Mouse (Mus musculus) forebrain, embryonic 10.5 days (tissue): ENCODE results near the gene Gm49387. TPM values are rescaled to one million over a fixed set of nuclear protein-coding genes. Genes with fewer than 3 reads are reported as not detected.

Source experiments
- DNase-seq: peaks from one replicate; pipeline ENCODE4 v3.0.0-alpha.2; 2017; ENCODE audit warnings: low spot score; ENCODE audit errors: extremely low spot score
- H3K27ac ChIP-seq: fragments of 300-500 bp; sonication (generic); 2 replicates; pipeline ENCODE4 v1.5.1; 2016; ENCODE audit warnings: mild to moderate bottlenecking
- H3K27me3 ChIP-seq: fragments of 300-500 bp; sonication (generic); 2 replicates; pipeline ENCODE4 v1.6.1; 2016; ENCODE audit warnings: mild to moderate bottlenecking; ENCODE audit not compliant: poor library complexity, severe bottlenecking
- H3K36me3 ChIP-seq: fragments of 300-500 bp; sonication (generic); replicated peaks from 2 replicates; pipeline ENCODE4 v1.6.1; 2016; ENCODE audit warnings: mild to moderate bottlenecking, moderate library complexity
- H3K4me1 ChIP-seq: fragments of 300-500 bp; sonication (generic); 2 replicates; pipeline ENCODE4 v1.6.1; 2016
- H3K4me3 ChIP-seq: fragments of 300-500 bp; sonication (generic); 2 replicates; pipeline ENCODE4 v1.5.1; 2016; ENCODE audit warnings: mild to moderate bottlenecking, moderate library complexity
- H3K9me3 ChIP-seq: fragments of 300-500 bp; sonication (generic); 2 replicates; pipeline ENCODE4 v1.6.1; 2016; ENCODE audit warnings: mild to moderate bottlenecking, moderate library complexity
- WGBS: fragments of 180-500 bp; shearing (Covaris S2); methylation state at CpG from one replicate; pipeline ENCODE4 v1.1.7; 2016; 5-methylcytosine and 5-hydroxymethylcytosine counted together
- polyA plus RNA-seq: library from polyadenylated mRNA; unstranded; fragments of >200 nt; fragmentation: Nextera tagmentation; extraction: Ambion mirVana; gene quantifications from 2 replicates; pipeline ENCODE4 v1.2.1, GENCODE M21; 2016

The Gm49387 gene
- polyA plus RNA-seq, 1 experiment from 2014 or later = 0.10 TPM

DNA sequence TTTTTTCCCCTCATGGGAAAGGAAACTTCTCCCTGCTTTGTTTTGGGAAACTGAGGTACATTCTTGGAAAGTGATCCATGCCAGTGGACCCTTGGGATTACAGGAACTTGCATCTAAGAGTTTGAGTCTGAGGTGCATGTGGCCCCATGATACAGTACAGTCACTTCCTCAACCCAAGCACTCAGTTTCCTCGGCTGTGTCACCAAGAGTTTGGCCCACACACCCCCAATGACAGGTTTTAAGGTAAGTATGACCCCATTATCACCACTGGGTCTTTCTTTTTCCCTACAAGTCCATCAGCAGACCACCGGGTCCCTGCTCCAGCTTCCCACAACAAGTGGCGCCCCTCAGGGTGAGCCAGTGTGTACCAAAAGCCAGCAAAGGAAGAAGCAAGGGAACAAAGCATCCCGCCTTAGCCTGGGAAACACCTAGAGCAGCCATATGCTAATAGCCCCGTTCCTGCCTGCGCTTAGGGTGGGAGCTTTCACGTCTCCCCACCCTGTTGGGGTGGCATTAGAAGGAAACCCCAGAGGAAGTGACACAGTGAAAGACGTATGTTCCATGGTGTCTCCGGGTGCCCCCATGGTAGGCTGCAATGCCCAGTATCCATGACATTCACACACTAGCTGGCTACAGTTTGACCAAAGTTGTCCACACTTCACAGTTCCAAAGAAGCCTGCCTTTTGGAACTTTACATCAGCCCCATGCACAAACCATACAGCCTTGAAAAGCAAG lies 84.0 kb downstream of the Gm49387 start:
- 0 out of 2 replicates have a peak, but pooled peaks cover 4% of the 10 kb centered on the region for H3K4me1 ChIP-seq
- 84% methylated on average over 9 of the region's 9 CpGs for WGBS
- DNase-seq = no peak

GRCm38 (mm10) chr14:31555963-31556434 lies 84.7 kb downstream of the Gm49387 start:
- H3K27ac ChIP-seq = no peak overlapping the region
- no peak overlapping the region for H3K4me3 ChIP-seq
- no peaks in the 10 kb centered on the region for H3K9me3 ChIP-seq
- H3K4me1 ChIP-seq = 0 out of 2 replicates have a peak, but pooled peaks cover 4% of the 10 kb centered on the region
- DNase-seq = no peak
- no peaks in the 10 kb centered on the region for H3K36me3 ChIP-seq
- no peaks in the 10 kb centered on the region for H3K27me3 ChIP-seq
- 81% methylated on average over 14 of the region's 14 CpGs for WGBS

More for the DNA sequence above, 84.0 kb downstream of the Gm49387 start:
- Histone ChIP-seq H3K9me3 (no peaks in the 10 kb centered on the region), H3K27me3 (no peaks in the 10 kb centered on the region), H3K4me3 (no peak overlapping the region), H3K36me3 (no peaks in the 10 kb centered on the region), H3K27ac (no peak overlapping the region)

DNA sequence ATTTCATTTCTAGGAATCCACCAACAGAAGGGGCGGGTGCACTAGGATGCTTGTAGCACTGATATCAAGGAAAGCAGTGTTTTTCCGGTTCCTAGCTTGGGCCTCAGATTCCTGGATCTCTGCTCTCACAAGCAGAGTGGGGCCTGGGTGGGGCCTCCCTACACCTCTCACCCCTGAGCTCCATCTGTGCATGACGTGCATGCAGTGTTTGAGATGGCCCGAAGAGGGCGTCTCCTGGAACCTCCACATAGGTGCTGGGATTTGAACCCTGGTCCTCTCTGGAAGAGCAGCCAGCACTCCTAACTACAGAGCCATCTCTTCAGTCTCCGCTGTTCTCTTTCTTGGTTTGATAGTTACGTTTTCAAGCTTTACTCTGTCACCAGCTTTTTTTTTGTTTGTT lies 85.7 kb downstream of the Gm49387 start:
- 90% methylated on average over 7 of the region's 7 CpGs for WGBS
- no peak for DNase-seq
- Histone ChIP-seq H3K36me3 (no peaks in the 10 kb centered on the region), H3K9me3 (no peaks in the 10 kb centered on the region), H3K27ac (no peak overlapping the region), H3K4me3 (no peak overlapping the region), H3K27me3 (no peaks in the 10 kb centered on the region), H3K4me1 (0 out of 2 replicates have a peak, but pooled peaks cover 4% of the 10 kb centered on the region)

- 85% methylated on average over 11 of the region's 11 CpGs for WGBS
- H3K4me3 ChIP-seq = no peak overlapping the region
- H3K4me1 ChIP-seq = peaks cover 13% of the 10 kb centered on the region
- no peaks in the 10 kb centered on the region for H3K36me3 ChIP-seq
- no peak for DNase-seq
- no peaks in the 10 kb centered on the region for H3K9me3 ChIP-seq
- H3K27ac ChIP-seq = 0 out of 2 replicates have a peak overlapping the region, but pooled peaks have one; percentile 33
- no peaks in the 10 kb centered on the region for H3K27me3 ChIP-seq
Measured at GRCm38 (mm10) chr14:31543885-31544442, 96.7 kb downstream of the Gm49387 start.

GRCm38 (mm10) chr14:31537298-31537697 lies 103.4 kb downstream of the Gm49387 start:
- Histone ChIP-seq H3K4me3 (no peak overlapping the region), H3K9me3 (no peaks in the 10 kb centered on the region), H3K27me3 (no peaks in the 10 kb centered on the region), H3K4me1 (peaks cover 8% of the 10 kb centered on the region; the same call in 1 of the 2 replicates), H3K27ac (no peak overlapping the region), H3K36me3 (no peaks in the 10 kb centered on the region)
- 80% methylated on average over 6 of the region's 6 CpGs for WGBS
- DNase-seq = no peak

DNA sequence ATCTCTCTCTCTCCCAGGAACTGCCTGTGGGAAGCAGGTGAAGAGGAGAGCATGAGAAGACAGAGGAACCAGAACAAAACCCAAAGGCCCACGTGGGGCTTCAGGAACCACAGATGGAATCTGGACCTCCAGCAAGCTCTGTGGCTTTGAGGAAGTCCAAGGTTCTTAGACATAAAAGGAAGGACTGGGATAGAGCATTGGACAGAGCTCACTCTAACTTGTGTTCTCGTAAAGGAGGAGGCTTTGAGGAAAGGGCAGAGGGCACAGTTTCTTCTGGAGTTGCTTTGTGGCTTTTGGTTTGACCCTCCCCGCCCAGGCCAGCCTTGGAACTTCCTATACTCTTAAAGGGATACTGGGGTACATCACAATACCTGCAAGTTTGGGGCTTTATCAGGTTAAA lies 108.0 kb downstream of the Gm49387 start:
- H3K4me1 ChIP-seq = peaks cover 22% of the 10 kb centered on the region; the same call in 1 of the 2 replicates
- H3K4me3 ChIP-seq = no peak overlapping the region
- peak overlapping the region; percentile 54 for H3K27ac ChIP-seq
- no peak for DNase-seq
- H3K27me3 ChIP-seq = no peaks in the 10 kb centered on the region
- WGBS = 71% methylated on average over 3 of the region's 3 CpGs
- no peaks in the 10 kb centered on the region for H3K9me3 ChIP-seq
- H3K36me3 ChIP-seq = no peaks in the 10 kb centered on the region

DNA sequence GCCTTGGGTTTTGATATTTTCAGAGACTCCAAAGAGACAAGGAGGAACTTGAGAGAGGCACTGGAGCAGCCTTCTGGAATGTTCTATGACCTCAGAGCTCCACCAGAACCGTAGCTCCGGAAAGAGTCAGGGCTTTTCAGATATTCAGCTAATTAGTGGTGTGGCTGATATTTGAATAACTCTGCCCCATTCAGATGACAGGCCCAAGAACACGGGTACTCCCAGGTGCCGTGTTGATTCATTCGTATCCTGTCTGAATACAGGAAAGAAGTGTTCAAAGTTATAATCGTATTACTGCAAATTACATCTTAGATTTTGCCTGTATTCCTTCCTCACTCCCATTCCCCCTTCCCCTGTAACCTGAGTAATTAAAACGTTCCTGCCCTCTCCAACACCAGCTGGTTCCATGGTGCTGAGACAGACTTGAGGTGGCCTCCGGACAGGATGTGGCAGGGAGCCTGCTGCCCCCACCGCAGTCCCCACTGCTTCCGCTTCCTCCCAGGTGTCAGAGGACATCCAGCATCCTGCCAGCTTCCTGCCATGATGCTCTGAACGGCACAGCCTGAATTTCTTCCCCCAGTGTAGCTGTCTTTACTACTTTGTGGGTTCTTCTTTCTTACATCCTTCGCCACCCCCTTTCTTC lies 109.1 kb downstream of the Gm49387 start:
- 69% methylated on average over 12 of the region's 12 CpGs for WGBS
- peak overlapping the region; percentile 49; the same call in 1 of the 2 replicates for H3K27ac ChIP-seq
- no peaks in the 10 kb centered on the region for H3K36me3 ChIP-seq
- no peak for DNase-seq
- H3K9me3 ChIP-seq = no peaks in the 10 kb centered on the region
- H3K27me3 ChIP-seq = no peaks in the 10 kb centered on the region
- H3K4me1 ChIP-seq = peaks cover 22% of the 10 kb centered on the region; the same call in 1 of the 2 replicates
- no peak overlapping the region for H3K4me3 ChIP-seq

DNA sequence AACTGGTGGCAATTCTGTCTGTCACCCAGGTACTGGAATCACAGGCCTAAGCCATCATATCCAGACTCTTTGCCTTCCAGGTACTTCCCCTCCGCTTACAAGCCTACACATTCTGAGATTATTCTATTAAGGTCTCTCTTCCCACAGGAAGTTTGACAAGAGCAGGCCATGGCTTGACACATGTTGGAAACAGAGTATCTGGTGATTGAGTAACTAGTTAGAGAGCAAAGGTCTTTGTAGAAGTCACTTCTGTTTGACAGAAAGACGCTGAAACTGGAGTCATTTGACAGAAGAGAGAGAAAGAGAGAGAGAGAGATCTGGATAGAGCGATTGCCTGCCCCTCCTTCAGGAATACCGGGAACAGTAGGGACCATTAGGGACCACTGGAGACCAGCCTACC lies 109.8 kb downstream of the Gm49387 start:
- Histone ChIP-seq H3K27me3 (no peaks in the 10 kb centered on the region), H3K4me3 (no peak overlapping the region), H3K9me3 (no peaks in the 10 kb centered on the region), H3K36me3 (no peaks in the 10 kb centered on the region), H3K4me1 (peaks cover 22% of the 10 kb centered on the region; the same call in 1 of the 2 replicates), H3K27ac (peak overlapping the region; percentile 49; the same call in 1 of the 2 replicates)
- 91% methylated on average over 4 of the region's 4 CpGs for WGBS
- DNase-seq = no peak

DNA sequence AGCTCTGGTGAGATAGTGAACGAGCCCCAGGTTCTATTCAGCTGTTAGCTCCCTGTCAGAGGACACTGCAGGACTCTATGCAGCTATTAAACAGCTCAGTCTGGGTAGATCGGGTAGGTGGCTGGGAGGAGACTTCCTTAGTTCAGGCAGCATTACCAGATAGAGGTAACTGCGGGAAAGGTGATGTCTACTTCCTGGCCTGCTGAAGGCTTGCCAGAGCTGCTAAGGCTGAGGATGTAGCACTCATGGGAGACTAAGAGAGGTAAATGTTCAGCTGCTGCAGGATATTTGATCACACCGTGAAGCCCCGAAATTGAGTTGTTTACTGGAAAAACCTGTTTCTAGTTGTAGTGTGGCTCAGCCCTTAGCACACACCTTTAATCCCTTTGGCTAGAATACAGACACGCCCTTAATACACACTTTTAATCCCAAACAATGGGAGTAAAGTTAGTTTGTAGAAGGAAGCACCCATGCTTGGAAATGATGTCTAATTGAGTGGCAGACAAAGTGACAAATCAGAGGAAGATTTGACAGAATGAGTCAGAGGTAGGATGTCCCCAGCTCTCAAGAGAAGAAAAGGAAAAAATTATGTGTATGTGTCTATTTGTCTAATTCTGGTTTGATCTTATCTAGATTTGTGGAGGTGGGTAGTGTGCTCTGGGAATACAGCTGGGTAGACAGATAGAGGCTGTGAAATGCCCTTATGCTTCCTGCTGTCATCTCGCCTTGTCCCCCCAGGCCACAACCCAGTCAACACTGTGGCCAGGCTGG lies 115.5 kb downstream of the Gm49387 start:
- H3K36me3 ChIP-seq = no peaks in the 10 kb centered on the region
- no peak overlapping the region for H3K27ac ChIP-seq
- H3K4me3 ChIP-seq = no peak overlapping the region
- no peaks in the 10 kb centered on the region for H3K27me3 ChIP-seq
- H3K9me3 ChIP-seq = no peaks in the 10 kb centered on the region
- 83% methylated on average over 7 of the region's 7 CpGs for WGBS
- H3K4me1 ChIP-seq = peaks cover 4% of the 10 kb centered on the region; the same call in 1 of the 2 replicates
- no peak for DNase-seq

GRCm38 (mm10) chr14:31521318-31521717 lies 119.4 kb downstream of the Gm49387 start:
- Histone ChIP-seq H3K4me3 (no peak overlapping the region), H3K36me3 (no peaks in the 10 kb centered on the region), H3K27ac (no peak overlapping the region), H3K9me3 (no peaks in the 10 kb centered on the region), H3K4me1 (peaks cover 16% of the 10 kb centered on the region), H3K27me3 (no peaks in the 10 kb centered on the region)
- 79% methylated on average over 2 of the region's 2 CpGs for WGBS
- DNase-seq = no peak

DNA sequence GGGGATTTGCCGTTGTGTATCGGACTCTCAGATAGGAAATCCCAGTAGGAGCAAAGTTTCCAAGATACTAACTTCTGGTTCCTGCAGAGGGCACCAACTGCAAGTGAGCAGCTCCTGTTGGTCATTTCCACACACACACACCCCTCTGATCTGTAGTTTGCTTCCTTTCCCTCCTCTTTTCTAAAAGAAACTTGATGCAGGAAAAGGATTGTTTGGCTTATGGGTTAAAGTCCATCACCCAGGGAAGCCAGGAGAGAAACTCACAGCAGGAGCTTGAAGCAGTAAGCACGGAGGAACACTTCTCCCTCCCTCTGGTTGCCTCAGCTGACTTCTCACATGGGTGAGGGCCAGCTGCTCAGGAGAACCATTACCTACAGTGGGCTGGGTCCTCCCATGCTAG lies 121.5 kb downstream of the Gm49387 start:
- peaks cover 1% of the 10 kb centered on the region; the same call in 1 of the 2 replicates for H3K36me3 ChIP-seq
- H3K27me3 ChIP-seq = no peaks in the 10 kb centered on the region
- no peak for DNase-seq
- no peak overlapping the region for H3K4me3 ChIP-seq
- H3K27ac ChIP-seq = no peak overlapping the region
- peaks cover 16% of the 10 kb centered on the region for H3K4me1 ChIP-seq
- 55% methylated on average over 3 of the region's 3 CpGs for WGBS
- peaks cover 6% of the 10 kb centered on the region; the same call in 1 of the 2 replicates for H3K9me3 ChIP-seq

- Histone ChIP-seq H3K27me3 (no peaks in the 10 kb centered on the region), H3K4me3 (no peak overlapping the region), H3K4me1 (peaks cover 16% of the 10 kb centered on the region), H3K9me3 (peaks cover 7% of the 10 kb centered on the region; the same call in 1 of the 2 replicates), H3K36me3 (peaks cover 12% of the 10 kb centered on the region), H3K27ac (no peak overlapping the region)
- no peak for DNase-seq
- WGBS = 95% methylated on average over 2 of the region's 2 CpGs
Measured at GRCm38 (mm10) chr14:31515895-31516294, 124.8 kb downstream of the Gm49387 start.
